6 mouse cellular contexts compared by ENCODE assay signal in the genomic region with DNA sequence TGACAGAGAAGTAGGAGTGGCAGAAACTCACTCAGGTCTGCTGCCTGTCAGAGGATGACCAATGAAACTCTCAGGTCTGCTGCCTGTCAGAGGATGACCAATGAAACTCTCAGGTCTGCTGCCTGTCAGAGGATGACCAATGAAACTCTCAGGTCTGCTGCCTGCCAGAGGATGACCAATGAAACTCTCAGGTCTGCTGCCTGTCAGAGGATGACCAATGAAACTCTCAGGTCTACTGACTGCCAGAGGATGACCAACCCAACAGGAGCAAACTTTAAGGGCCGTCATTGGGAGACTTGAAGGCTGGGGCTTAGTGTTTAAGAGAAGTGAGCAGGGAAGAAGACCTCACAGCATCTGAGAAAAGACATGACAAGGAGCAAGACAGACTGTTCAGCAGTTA. TPM values are rescaled to one million over a fixed set of nuclear protein-coding genes. Genes with fewer than 3 reads are reported as not detected.
DNase-seq lines count a peak whose midpoint lies in the region; TF ChIP-seq lines count a peak whose summit lies in the region.
"Not testable (repeated sequence)": the region's sequence is repeated elsewhere in the genome, so short reads cannot be mapped to it uniquely, and the experiment has no call there.

No protein-coding gene starts in this region.

- not testable (repeated sequence) for TF ChIP-seq POLR2A in ES-Bruce4 (IDR thresholded peaks at IDR 0.05; ENCODE audit: insufficient read depth, low read length)

- not testable (repeated sequence) for H3K27me3 ChIP-seq in ES-Bruce4 (ENCODE audit: control insufficient read depth, insufficient read depth, low read length, poor library complexity, severe bottlenecking)

- peak overlapping the region; percentile 19; the same call in 1 of the 2 replicates for H3K27ac ChIP-seq in ES-Bruce4 (ENCODE audit: insufficient read depth, low read length)
- not testable (repeated sequence) for H3K27ac ChIP-seq in ES-E14 (ENCODE audit: insufficient read depth, low read depth, low read length, poor library complexity, severe bottlenecking)

- TF ChIP-seq EP300 in ES-Bruce4 (IDR thresholded peaks at IDR 0.05; ENCODE audit: insufficient read depth, low read depth, low read length) = not testable (repeated sequence)

- not testable (repeated sequence) for H3K9ac ChIP-seq in ES-Bruce4 (ENCODE audit: low read depth, poor library complexity, severe bottlenecking); ES-E14 (ENCODE audit: insufficient read depth, low read depth, low read length, poor library complexity, severe bottlenecking)

- in situ Hi-C loops in ES-E14 (cut with MboI; ENCODE audit: low sequenced_read_pairs in 2 of 2, unreplicated experiment in 2 of 2) = loop anchor here in 1 of 2 experiments (25.0 kb wide), 1 partner anchor 390 kb away; no protein-coding TSS in a partner anchor

- not testable (repeated sequence) for H3K9me3 ChIP-seq in ES-Bruce4 (replicated peaks; ENCODE audit: control insufficient read depth, insufficient read depth, low read length, poor library complexity, severe bottlenecking); ES-E14 (ENCODE audit: control insufficient read depth, insufficient read depth, low read depth, low read length)

- H3K4me3 ChIP-seq in ES-Bruce4 (ENCODE audit: low read depth, low read length); ES-E14 (ENCODE audit: insufficient read depth in 1 of 2, low read depth in 1 of 2, low read length in 2 of 2, poor library complexity in 1 of 2, severe bottlenecking in 1 of 2): not testable (repeated sequence)

- H3K36me3 ChIP-seq in ES-Bruce4 (ENCODE audit: control insufficient read depth, insufficient read depth, low read length, poor library complexity, severe bottlenecking); ES-E14 (ENCODE audit: control insufficient read depth, insufficient read depth, low read length, poor library complexity, severe bottlenecking): not testable (repeated sequence)

- not testable (repeated sequence) for TF ChIP-seq CTCF in ES-Bruce4 (IDR thresholded peaks at IDR 0.05; ENCODE audit: low read depth, low read length)

- H3K4me1 ChIP-seq in ES-Bruce4 (ENCODE audit: control insufficient read depth, insufficient read depth, low read length) = not testable (repeated sequence)
- peaks cover 11 to 21% of the 10 kb centered on the region in 2 experiments for H3K4me1 ChIP-seq in ES-E14 (ENCODE audit: control insufficient read depth in 2 of 2, insufficient read depth in 2 of 2, low read length in 2 of 2, poor library complexity in 1 of 2)

- DNase-seq in ES-CJ7 (ENCODE audit: low read depth, low spot score) = peak; percentile 39
- not testable (repeated sequence) for DNase-seq in ES-E14 (ENCODE audit: low read depth, low spot score)
- DNase-seq in R1 (ENCODE audit: low read depth, low spot score) = peak; percentile 87
- peak; percentile 68 for DNase-seq in ZHBTc4 (ENCODE audit: low read depth, low spot score)
- DNase-seq in heart, adult 11 months = peak; percentile 52

TF ChIP-seq in ES-E14, 5 proteins besides CTCF, POLR2A, EP300 and RAD21:
- peak; percentile 73 for TF ChIP-seq CHD2 (IDR thresholded peaks at IDR 0.05; ENCODE audit: low read depth, low read length)
TF ChIP-seq in ES-E14: peak in this region for 1; not testable (repeated sequence) for 4.

RNA-seq across cellular contexts. Expression of a gene that starts 7.0 kb away (rescaled TPM):
- 206 and 226 TPM in 2 replicates for polyA plus RNA-seq in ES-Bruce4 (2011; ENCODE audit: insufficient read depth, insufficient read length, low read depth, missing spikeins)
- 169 and 238 TPM in 2 replicates for total RNA-seq in ES-E14 (2012; rRNA removed)

RNA-seq across cellular contexts. Expression of a gene that starts 38.8 kb away (rescaled TPM):
- 98.5 and 104 TPM in 2 replicates for polyA plus RNA-seq in ES-Bruce4 (2011; ENCODE audit: insufficient read depth, insufficient read length, low read depth, missing spikeins)
- total RNA-seq in ES-E14 (2012; rRNA removed) = 297 and 332 TPM in 2 replicates
